Mouse (Mus musculus) Patski (cell line): ENCODE measurements around the gene Trim3. TPM values are rescaled to one million over a fixed set of nuclear protein-coding genes. Genes with fewer than 3 reads are reported as not detected.
A peak's percentile ranks its signal among the peaks of the same experiment; 100 is the strongest.

Experiments
- ATAC-seq: fragments of 100-300 bp; one replicate; pipeline ENCODE4 v1.8.0; 2021
- CTCF ChIA-PET: fragments of 350-600 bp; sonication (Branson Sonifier 250); formaldehyde crosslinking; loops from one replicate; lab custom pipeline; 2022; ENCODE audit warnings: inconsistent platforms; lab: Charles Lee
- POLR2A ChIA-PET: fragments of 350-600 bp; sonication (Branson Sonifier 250); formaldehyde crosslinking; loops from one replicate; lab custom pipeline; 2022; ENCODE audit warnings: antibody characterized with exemption, inconsistent platforms; lab: Charles Lee
- DNase-seq: peaks from one replicate; pipeline ENCODE4 v3.0.0-alpha.2; 2011; ENCODE audit warnings: low read depth, low spot score
- H3K27me3 ChIP-seq: fragments of 371-371 bp; one replicate; pipeline ENCODE4 v1.5.1; 2021
- CTCF ChIP-seq: fragments of 100-300 bp; IDR thresholded peaks from one replicate; pipeline ENCODE4 v1.5.1; 2021
- in situ Hi-C: fragments of 300-500 bp; cut with MboI; formaldehyde crosslinking; loops from 3 replicates; pipeline ENCODE4 v1.11.1; 2018; ENCODE audit warnings: low pct_unique_long_range_greater_than_20kb, mixed read lengths
- polyA plus RNA-seq: library from polyadenylated mRNA; unstranded; gene quantifications from one replicate; pipeline ENCODE4 v1.2.3, GENCODE M21; 2021

Trim3 gene
- polyA plus RNA-seq, result 62.0 TPM

DNA sequence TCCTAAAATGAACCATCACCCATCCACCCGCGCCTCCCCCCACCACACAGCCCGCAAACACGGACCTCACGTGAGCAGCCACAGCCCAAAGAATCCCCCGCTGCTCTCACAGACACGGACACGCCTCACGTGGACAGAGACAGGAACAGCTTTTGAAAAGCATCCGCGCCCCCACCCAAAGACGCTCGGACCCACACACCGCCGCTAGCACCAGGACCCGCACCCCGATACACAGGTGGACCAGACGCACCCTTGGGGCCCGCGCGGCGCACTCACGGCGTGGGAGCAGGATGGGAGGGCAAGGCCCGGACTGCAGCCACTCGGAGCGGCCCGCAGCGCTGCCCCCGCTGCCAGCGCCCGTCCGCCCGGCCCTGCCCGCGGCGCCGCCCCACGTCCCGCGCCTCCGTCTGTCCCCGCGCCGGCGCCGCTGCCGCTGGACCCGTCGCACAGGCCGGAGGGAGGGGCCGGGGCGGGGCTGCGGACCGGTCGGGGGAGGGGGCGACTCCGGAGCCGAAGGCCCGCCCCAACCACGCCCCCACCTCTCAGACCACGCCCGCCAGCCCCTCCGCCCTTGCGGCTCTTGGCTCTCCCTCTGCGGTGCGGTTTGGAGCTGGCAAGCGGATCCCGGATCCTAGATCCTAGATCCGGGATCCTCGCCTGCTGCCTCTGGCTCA is at the start of gene Trim3:
Trim3 (minus strand) TSS at position 445 of the 674 bp plus-strand sequence.
- H3K27me3 ChIP-seq, result no peaks in the 10 kb centered on the region
- in situ Hi-C loops, result loop anchor here (25.0 kb wide), 1 partner anchor 246 kb away; the partner anchor contains the start of gene Gm5901
- peak; percentile 88 for ATAC-seq
- TF ChIP-seq CTCF, result no peak
- POLR2A ChIA-PET, result interaction anchor here (0.5 kb wide), 1 partner anchor 717 kb away, joined by 3 read pairs; no protein-coding TSS in a partner anchor
- CTCF ChIA-PET, result interaction anchor here (0.5 kb wide), 1 partner anchor 117 kb away, joined by 3 read pairs; no protein-coding TSS in a partner anchor
- no peak for DNase-seq

DNA sequence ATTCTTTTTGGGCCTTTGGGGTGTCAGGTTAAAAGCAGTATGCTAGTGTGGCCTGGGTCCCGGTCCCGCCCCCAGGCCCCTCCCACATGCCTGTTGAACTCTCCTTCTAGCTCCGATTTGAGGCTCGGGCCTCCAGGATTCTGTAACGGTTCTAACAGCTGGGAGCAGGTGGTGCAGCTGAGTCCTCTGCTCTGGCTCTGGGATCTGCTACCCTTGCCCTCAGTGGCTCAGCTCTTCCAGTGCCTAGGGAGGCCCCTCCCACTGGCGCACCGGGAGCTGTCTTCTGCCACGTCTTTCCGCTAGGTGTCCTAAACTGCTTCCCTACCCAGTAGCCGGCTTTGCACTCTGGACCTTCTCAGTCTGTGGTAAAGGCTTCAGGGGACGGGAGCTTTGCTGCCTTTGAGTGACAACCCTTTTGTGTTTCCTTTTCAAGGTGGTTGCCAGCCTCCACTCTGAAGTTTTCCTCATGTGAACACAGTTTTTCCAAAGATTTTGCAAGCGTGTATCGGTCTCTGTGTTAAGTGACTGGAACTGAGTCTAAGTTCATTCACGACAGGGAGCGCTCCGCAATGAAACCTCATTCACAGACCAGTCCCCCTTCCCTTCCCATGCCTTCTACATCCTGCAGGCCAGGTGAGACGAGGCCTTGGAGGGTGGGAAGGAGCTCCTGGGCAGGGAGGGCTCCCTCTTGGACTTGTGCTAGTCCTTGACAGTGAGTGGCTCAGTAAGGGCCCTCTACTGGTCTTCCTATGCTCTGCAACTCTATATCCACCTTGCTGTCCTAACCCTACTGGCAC is 17.5 kb upstream of the Trim3 start, which contains the start of gene Dnhd1:
Dnhd1 (plus strand) TSS at position 189 of the 797 bp plus-strand sequence.
- in situ Hi-C loops, result no loop called here
- H3K27me3 ChIP-seq, result no peaks in the 10 kb centered on the region
- ChIA-PET CTCF (interaction anchor here (0.7 to 4.2 kb wide), 14 partner anchors 9 to 96 kb away, joined by 3 to 23 read pairs (median 3); partner anchors contain the start of genes Arfip2, Gm45799 and Smpd1), POLR2A (interaction anchor here (0.6 to 1.2 kb wide), 2 partner anchors 10 to 95 kb away, joined by 3 read pairs; no protein-coding TSS in a partner anchor)
- peak; percentile 100 for ATAC-seq
- no peak for DNase-seq
- TF ChIP-seq CTCF, result peak; percentile 62

DNA sequence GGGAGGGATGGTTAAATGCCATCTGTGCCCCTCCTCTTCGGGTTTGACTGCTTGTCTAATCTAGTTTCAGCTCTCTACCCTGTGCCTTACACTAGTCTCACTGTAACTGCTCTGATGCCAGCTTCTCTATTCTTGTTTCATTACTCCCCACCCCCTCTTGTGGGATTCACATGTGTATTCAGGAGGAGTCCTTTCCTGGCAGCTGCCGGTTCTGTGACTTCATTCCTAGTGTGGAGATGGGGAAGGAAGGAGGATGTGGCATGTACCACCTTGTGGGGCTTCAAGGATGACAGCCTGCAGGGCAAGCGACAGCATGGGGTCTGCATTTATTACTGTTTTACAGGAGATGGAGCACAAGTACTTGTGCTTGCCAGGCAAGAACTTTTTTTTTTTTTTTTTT is 8.6 kb upstream of the Trim3 start:
- no peaks in the 10 kb centered on the region for H3K27me3 ChIP-seq
- in situ Hi-C loops, result loop anchor here (5.0 to 25.0 kb wide), 3 partner anchors 90 to 255 kb away; partner anchors contain the start of genes Gm5901, Ilk, Rrp8 and Smpd1
- ATAC-seq (no peak), DNase-seq (no peak)
- TF ChIP-seq CTCF, result no peak
- ChIA-PET POLR2A (interaction anchor here (1.1 kb wide), 1 partner anchor 72 kb away, joined by 3 read pairs; no protein-coding TSS in a partner anchor), CTCF (interaction anchor here (3.5 kb wide), 1 partner anchor 9 kb away, joined by 23 read pairs; the partner anchor contains the start of gene Dnhd1)

DNA sequence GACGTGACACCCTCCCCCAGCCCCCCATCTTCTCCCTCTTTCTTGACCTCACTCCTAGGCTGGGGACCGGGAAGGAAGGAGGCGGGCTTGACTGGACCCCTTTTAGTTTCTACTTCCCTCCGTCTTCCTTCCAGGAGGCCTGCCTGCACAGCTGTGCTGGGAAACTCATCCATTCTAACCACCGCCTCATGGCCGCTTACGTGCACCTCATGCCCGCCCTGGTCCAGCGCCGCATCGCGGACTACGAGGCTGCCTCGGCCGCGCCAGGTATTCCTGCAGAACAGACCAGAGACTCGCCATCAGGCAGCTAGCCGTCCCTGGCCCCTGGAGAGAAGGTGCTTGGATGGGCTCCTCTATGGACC is 7.5 kb upstream of the Trim3 start:
- no peaks in the 10 kb centered on the region for H3K27me3 ChIP-seq
- POLR2A ChIA-PET, result interaction anchor here (1.0 to 1.1 kb wide), 3 partner anchors 9 to 86 kb away, joined by 3 read pairs; partner anchors contain the start of gene Smpd1
- CTCF ChIA-PET, result interaction anchor here (3.5 kb wide), 1 partner anchor 10 kb away, joined by 23 read pairs; the partner anchor contains the start of gene Dnhd1
- ATAC-seq (peak; percentile 15), DNase-seq (no peak)
- in situ Hi-C loops, result loop anchor here (5.0 to 25.0 kb wide), 3 partner anchors 89 to 254 kb away; partner anchors contain the start of genes Gm5901, Ilk, Rrp8 and Smpd1
- TF ChIP-seq CTCF, result no peak

- CTCF ChIA-PET, result interaction anchor here (3.5 kb wide), 1 partner anchor 11 kb away, joined by 23 read pairs; the partner anchor contains the start of gene Dnhd1
- POLR2A ChIA-PET, result interaction anchor here (1.0 to 1.1 kb wide), 3 partner anchors 10 to 86 kb away, joined by 3 read pairs; partner anchors contain the start of gene Smpd1
- peak; percentile 93 for ATAC-seq
Observed at GRCm38 (mm10) chr7:105640233-105640893, 7.0 kb upstream of the Trim3 start, which contains the start of the genes Arfip2 and Gm45799. TSS of gene Arfip2 (minus strand) at chr7:105640416. TSS of gene Gm45799 (plus strand) at chr7:105640552.

DNA sequence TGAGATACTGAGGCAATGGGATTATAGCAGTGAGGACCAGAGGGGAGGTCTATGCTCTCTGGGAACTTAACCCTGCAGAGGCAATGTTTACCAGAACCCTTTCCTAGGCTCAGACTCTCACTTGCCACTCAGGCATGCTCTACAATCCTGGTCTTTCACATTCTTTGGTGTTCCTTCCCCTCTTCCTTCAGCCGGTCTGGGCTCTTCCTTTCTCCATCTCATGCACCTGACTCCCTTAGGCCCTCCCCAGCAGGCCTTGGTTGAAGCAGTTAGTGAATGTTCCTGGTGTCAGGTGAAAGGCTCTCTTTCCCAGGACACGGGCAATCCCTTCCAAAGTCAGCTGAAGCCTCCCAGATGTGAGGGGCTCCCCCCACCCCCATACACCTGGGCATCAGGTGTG is 6.4 kb upstream of the Trim3 start, which contains the start of gene Timm10b:
Timm10b (plus strand) TSS at position 301 of the 400 bp plus-strand sequence.
- TF ChIP-seq CTCF, result no peak
- ChIA-PET CTCF (no interaction called here), POLR2A (no interaction called here)
- in situ Hi-C loops, result loop anchor here (5.0 to 25.0 kb wide), 3 partner anchors 87 to 252 kb away; partner anchors contain the start of genes Gm5901, Ilk, Rrp8 and Smpd1
- no peak for DNase-seq
- H3K27me3 ChIP-seq, result no peaks in the 10 kb centered on the region
- ATAC-seq, result peak; percentile 9

More at GRCm38 (mm10) chr7:105640233-105640893, 7.0 kb upstream of the Trim3 start, which contains the start of the genes Arfip2 and Gm45799:
- DNase-seq, result peak; percentile 86
- TF ChIP-seq CTCF, result no peak
- in situ Hi-C loops, result loop anchor here (5.0 to 25.0 kb wide), 3 partner anchors 88 to 253 kb away; partner anchors contain the start of genes Gm5901, Ilk, Rrp8 and Smpd1
- no peaks in the 10 kb centered on the region for H3K27me3 ChIP-seq

- no peaks in the 10 kb centered on the region for H3K27me3 ChIP-seq
- ATAC-seq (no peak), DNase-seq (no peak)
- POLR2A ChIA-PET, result no interaction called here
- TF ChIP-seq CTCF, result no peak
- CTCF ChIA-PET, result no interaction called here
- in situ Hi-C loops, result loop anchor here (25.0 kb wide), 1 partner anchor 252 kb away; the partner anchor contains the start of gene Gm5901
Observed at GRCm38 (mm10) chr7:105639304-105639703, 5.9 kb upstream of the Trim3 start.

DNA sequence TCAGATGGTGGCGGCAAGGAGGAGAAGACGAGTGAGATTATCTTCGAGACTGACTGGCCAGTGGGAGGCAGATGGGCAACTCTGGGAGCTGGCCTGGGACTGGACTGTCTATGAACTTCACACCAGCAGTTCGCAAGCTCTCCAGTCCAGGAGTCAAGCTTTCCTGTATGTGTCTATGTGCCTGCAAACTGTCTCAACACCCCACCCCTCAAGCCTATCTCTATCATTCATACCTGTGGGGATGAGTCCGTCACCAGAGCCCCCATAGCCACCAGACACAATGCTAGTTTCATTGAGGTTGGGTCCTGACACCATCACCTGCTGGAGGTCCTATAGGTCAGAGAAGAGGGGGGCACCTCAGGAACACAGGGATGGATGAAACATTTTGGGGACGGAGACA is 5.4 kb upstream of the Trim3 start:
- in situ Hi-C loops, result loop anchor here (25.0 kb wide), 1 partner anchor 251 kb away; the partner anchor contains the start of gene Gm5901
- POLR2A ChIA-PET, result no interaction called here
- DNase-seq (no peak), ATAC-seq (no peak)
- TF ChIP-seq CTCF, result no peak
- H3K27me3 ChIP-seq, result no peaks in the 10 kb centered on the region
- CTCF ChIA-PET, result no interaction called here

GRCm38 (mm10) chr7:105635726-105636125 is 2.4 kb upstream of the Trim3 start:
- DNase-seq, result no peak
- POLR2A ChIA-PET, result interaction anchor here (1.1 kb wide), 1 partner anchor 14 kb away, joined by 5 read pairs; no protein-coding TSS in a partner anchor
- no peaks in the 10 kb centered on the region for H3K27me3 ChIP-seq
- no peak for TF ChIP-seq CTCF
- ATAC-seq, result no peak
- CTCF ChIA-PET, result interaction anchor here (0.9 kb wide), 1 partner anchor 13 kb away, joined by 4 read pairs; no protein-coding TSS in a partner anchor
- in situ Hi-C loops, result loop anchor here (25.0 kb wide), 1 partner anchor 248 kb away; the partner anchor contains the start of gene Gm5901
